Mouse (Mus musculus) small intestine, adult 2 months (tissue): ENCODE results near the gene Endod1.

Experiments used
- CTCF ChIP-seq: fragments of 200-500 bp; IDR thresholded peaks from 2 replicates; pipeline ENCODE4 v1.5.1; 2012; ENCODE audit warnings: low read depth, mild to moderate bottlenecking, control low read depth, inconsistent platforms, low read length, moderate library complexity, mixed read lengths; ENCODE audit not compliant: insufficient replicate concordance, insufficient read length; ENCODE audit errors: extremely low read depth
- POLR2A ChIP-seq: fragments of 200-500 bp; IDR thresholded peaks from 2 replicates; pipeline ENCODE4 v1.6.1; 2012; ENCODE audit warnings: low read depth, mild to moderate bottlenecking, control low read depth, inconsistent platforms, low read length, moderate library complexity

- TF ChIP-seq CTCF: no peak
- TF ChIP-seq POLR2A: no peak
These were observed 24.7 kb upstream of the Endod1 start for GRCm38 (mm10) chr9:14406056-14406455.
